Mouse (Mus musculus): ENCODE measurements at regions not wholly inside any gene's neighbourhood (a gene's known extent, or its start where the extent isn't known, plus 50 kb on each side); places are given as distances from the start of the nearest gene placed in this dataset.

GRCm38 (mm10) chr9:120769679-120770078 lies 159.3 kb upstream of the Ctnnb1 start:
- no peak overlapping the region for H3K27ac ChIP-seq (ENCODE audit: insufficient read depth, low read length)
- TF ChIP-seq CTCF (IDR thresholded peaks at IDR 0.05; ENCODE audit: borderline replicate concordance, insufficient read depth, low read depth, low read length): no peak
- no peak for TF ChIP-seq POLR2A (IDR thresholded peaks at IDR 0.05; ENCODE audit: borderline replicate concordance, insufficient read depth, low read length)
- WGBS: 64% methylated on average over 7 of the region's 7 CpGs

GRCm38 (mm10) chr9:120770886-120771285 lies 158.1 kb upstream of the Ctnnb1 start:
- Histone ChIP-seq H3K27me3 (ENCODE audit: control insufficient read depth, insufficient read depth, low read length) (no peaks in the 10 kb centered on the region), H3K4me3 (replicated peaks; ENCODE audit: insufficient read depth, low read depth, low read length) (no peak overlapping the region), H3K4me1 (ENCODE audit: control insufficient read depth, insufficient read depth, low read length) (no peaks in the 10 kb centered on the region), H3K27ac (ENCODE audit: insufficient read depth, low read length) (no peak overlapping the region)
- WGBS: 97% methylated on average over 1 of the region's 1 CpGs
- no peak for TF ChIP-seq CTCF (IDR thresholded peaks at IDR 0.05; ENCODE audit: borderline replicate concordance, insufficient read depth, low read depth, low read length)
- TF ChIP-seq POLR2A (IDR thresholded peaks at IDR 0.05; ENCODE audit: borderline replicate concordance, insufficient read depth, low read length): no peak
- no peak for DNase-seq

More at GRCm38 (mm10) chr9:120769679-120770078, 159.3 kb upstream of the Ctnnb1 start:
- H3K27me3 ChIP-seq (ENCODE audit: control insufficient read depth, insufficient read depth, low read length): no peaks in the 10 kb centered on the region
- no peak for DNase-seq
- no peak overlapping the region for H3K4me3 ChIP-seq (replicated peaks; ENCODE audit: insufficient read depth, low read depth, low read length)
- no peaks in the 10 kb centered on the region for H3K4me1 ChIP-seq (ENCODE audit: control insufficient read depth, insufficient read depth, low read length)

- Histone ChIP-seq H3K27ac (ENCODE audit: insufficient read depth, low read length) (no peak overlapping the region), H3K4me1 (ENCODE audit: control insufficient read depth, insufficient read depth, low read length) (no peaks in the 10 kb centered on the region), H3K4me3 (replicated peaks; ENCODE audit: insufficient read depth, low read depth, low read length) (no peak overlapping the region), H3K27me3 (ENCODE audit: control insufficient read depth, insufficient read depth, low read length) (no peaks in the 10 kb centered on the region)
- no peak for TF ChIP-seq CTCF (IDR thresholded peaks at IDR 0.05; ENCODE audit: borderline replicate concordance, insufficient read depth, low read depth, low read length)
- TF ChIP-seq POLR2A (IDR thresholded peaks at IDR 0.05; ENCODE audit: borderline replicate concordance, insufficient read depth, low read length): no peak
- WGBS: 77% methylated on average over 4 of the region's 4 CpGs
- no peak for DNase-seq
Measured at GRCm38 (mm10) chr9:120771896-120772530, 157.0 kb upstream of the Ctnnb1 start.

- Histone ChIP-seq H3K4me3 (replicated peaks; ENCODE audit: insufficient read depth, low read depth, low read length) (no peak overlapping the region), H3K27ac (ENCODE audit: insufficient read depth, low read length) (no peak overlapping the region), H3K27me3 (ENCODE audit: control insufficient read depth, insufficient read depth, low read length) (no peaks in the 10 kb centered on the region), H3K4me1 (ENCODE audit: control insufficient read depth, insufficient read depth, low read length) (no peaks in the 10 kb centered on the region)
- TF ChIP-seq CTCF (IDR thresholded peaks at IDR 0.05; ENCODE audit: borderline replicate concordance, insufficient read depth, low read depth, low read length) (no peak), POLR2A (IDR thresholded peaks at IDR 0.05; ENCODE audit: borderline replicate concordance, insufficient read depth, low read length) (no peak)
- 95% methylated on average over 1 of the region's 1 CpGs for WGBS
- no peak for DNase-seq
Measured at GRCm38 (mm10) chr9:120774251-120774650, 154.8 kb upstream of the Ctnnb1 start.

- H3K27me3 ChIP-seq (ENCODE audit: control insufficient read depth, insufficient read depth, low read length): no peaks in the 10 kb centered on the region
- WGBS: 21% methylated on average over 1 of the region's 1 CpGs
- no peak overlapping the region for H3K27ac ChIP-seq (ENCODE audit: insufficient read depth, low read length)
- no peaks in the 10 kb centered on the region for H3K4me1 ChIP-seq (ENCODE audit: control insufficient read depth, insufficient read depth, low read length)
- no peak overlapping the region for H3K4me3 ChIP-seq (replicated peaks; ENCODE audit: insufficient read depth, low read depth, low read length)
- DNase-seq: no peak
- TF ChIP-seq CTCF (IDR thresholded peaks at IDR 0.05; ENCODE audit: borderline replicate concordance, insufficient read depth, low read depth, low read length): no peak
- TF ChIP-seq POLR2A (IDR thresholded peaks at IDR 0.05; ENCODE audit: borderline replicate concordance, insufficient read depth, low read length): no peak
Measured at GRCm38 (mm10) chr9:120774772-120775171, 154.2 kb upstream of the Ctnnb1 start.

GRCm38 (mm10) chr9:120775721-120776120 lies 153.3 kb upstream of the Ctnnb1 start:
- no peak overlapping the region for H3K4me3 ChIP-seq (replicated peaks; ENCODE audit: insufficient read depth, low read depth, low read length)
- WGBS: 84% methylated on average over 3 of the region's 3 CpGs
- no peak for DNase-seq
- TF ChIP-seq POLR2A (IDR thresholded peaks at IDR 0.05; ENCODE audit: borderline replicate concordance, insufficient read depth, low read length) (no peak), CTCF (IDR thresholded peaks at IDR 0.05; ENCODE audit: borderline replicate concordance, insufficient read depth, low read depth, low read length) (no peak)
- H3K4me1 ChIP-seq (ENCODE audit: control insufficient read depth, insufficient read depth, low read length): no peaks in the 10 kb centered on the region
- H3K27ac ChIP-seq (ENCODE audit: insufficient read depth, low read length): no peak overlapping the region
- H3K27me3 ChIP-seq (ENCODE audit: control insufficient read depth, insufficient read depth, low read length): no peaks in the 10 kb centered on the region

- Histone ChIP-seq H3K27me3 (ENCODE audit: control insufficient read depth, insufficient read depth, low read length) (no peaks in the 10 kb centered on the region), H3K4me3 (replicated peaks; ENCODE audit: insufficient read depth, low read depth, low read length) (no peak overlapping the region), H3K4me1 (ENCODE audit: control insufficient read depth, insufficient read depth, low read length) (no peaks in the 10 kb centered on the region), H3K27ac (ENCODE audit: insufficient read depth, low read length) (no peak overlapping the region)
- TF ChIP-seq POLR2A (IDR thresholded peaks at IDR 0.05; ENCODE audit: borderline replicate concordance, insufficient read depth, low read length) (no peak), CTCF (IDR thresholded peaks at IDR 0.05; ENCODE audit: borderline replicate concordance, insufficient read depth, low read depth, low read length) (no peak)
- 74% methylated on average over 4 of the region's 4 CpGs for WGBS
- DNase-seq: peak in 1 of 2 experiments; percentile 35
Measured at GRCm38 (mm10) chr9:120776456-120777001, 152.5 kb upstream of the Ctnnb1 start.

- 37% methylated on average over 6 of the region's 6 CpGs for WGBS
- Histone ChIP-seq H3K4me3 (replicated peaks; ENCODE audit: insufficient read depth, low read depth, low read length) (no peak overlapping the region), H3K4me1 (ENCODE audit: control insufficient read depth, insufficient read depth, low read length) (no peaks in the 10 kb centered on the region), H3K27me3 (ENCODE audit: control insufficient read depth, insufficient read depth, low read length) (no peaks in the 10 kb centered on the region), H3K27ac (ENCODE audit: insufficient read depth, low read length) (no peak overlapping the region)
- TF ChIP-seq POLR2A (IDR thresholded peaks at IDR 0.05; ENCODE audit: borderline replicate concordance, insufficient read depth, low read length): no peak
- no peak for TF ChIP-seq CTCF (IDR thresholded peaks at IDR 0.05; ENCODE audit: borderline replicate concordance, insufficient read depth, low read depth, low read length)
- DNase-seq: no peak
Measured at GRCm38 (mm10) chr9:120777016-120777415, 152.0 kb upstream of the Ctnnb1 start.

Data from cerebellum, adult 2 months (tissue).